Mouse (Mus musculus) urinary bladder, adult 2 months (tissue): ENCODE results near the gene Tmprss2. TPM values are rescaled to one million over a fixed set of nuclear protein-coding genes. Genes with fewer than 3 reads are reported as not detected.
A peak's percentile ranks its signal among the peaks of the same experiment; 100 is the strongest.

Experiments used
- DNase-seq: peaks from one replicate; pipeline ENCODE4 v3.0.0; 2022; ENCODE audit warnings: low spot score
- polyA plus RNA-seq: library from polyadenylated mRNA; depleted of rRNA; stranded (reverse); fragments of >200 nt; gene quantifications from 2 replicates; pipeline ENCODE4 v1.2.3, GENCODE M21; 2012; rRNA removed

The Tmprss2 gene
- polyA plus RNA-seq, result 453 and 604 TPM in 2 replicates

DNA sequence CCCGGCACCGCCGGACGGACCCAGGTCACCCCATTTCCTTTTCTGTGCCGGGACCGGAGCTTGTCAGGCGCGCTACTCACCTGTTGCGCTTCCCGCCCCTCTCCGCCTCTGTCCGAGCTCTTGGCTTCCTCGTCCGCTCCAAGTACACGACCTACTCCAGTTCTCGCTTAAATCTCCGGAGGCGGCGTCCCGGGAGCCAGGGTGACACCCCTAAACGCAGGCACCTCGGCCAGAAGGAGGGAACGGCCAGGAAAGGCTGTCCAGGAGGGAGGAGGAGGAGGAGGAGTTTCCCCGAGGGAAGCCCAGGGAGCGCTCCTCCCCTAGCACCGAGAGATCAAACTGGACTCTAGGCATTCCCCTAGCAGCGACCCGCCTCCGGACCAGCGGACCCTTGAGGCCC, at the start of gene Tmprss2:
TSS of gene Tmprss2 (minus strand) at position 257 of the 400 bp plus-strand sequence.
- peak; percentile 73 for DNase-seq

DNA sequence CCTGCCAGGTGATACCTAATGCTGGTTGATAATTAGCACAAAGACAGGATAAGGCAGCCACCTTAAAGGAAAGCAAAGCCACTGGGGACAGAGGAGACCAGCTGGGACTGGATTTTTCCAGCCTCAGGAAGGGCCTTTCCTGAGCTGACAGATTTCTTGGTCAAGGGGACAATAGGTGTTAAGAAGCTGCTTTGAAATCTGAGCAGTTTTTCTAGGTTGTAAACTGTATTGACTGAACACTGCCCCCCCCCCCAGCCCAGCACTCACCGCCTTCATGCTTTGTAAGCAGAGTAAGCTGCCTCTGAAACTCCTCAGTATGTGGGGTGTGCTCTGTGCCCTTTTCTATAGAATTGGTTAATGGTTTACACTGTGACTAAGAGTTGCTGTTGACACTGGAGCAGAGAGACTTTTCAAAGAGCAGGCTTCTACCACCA, 48.2 kb upstream of the Tmprss2 start:
- no peak for DNase-seq

DNA sequence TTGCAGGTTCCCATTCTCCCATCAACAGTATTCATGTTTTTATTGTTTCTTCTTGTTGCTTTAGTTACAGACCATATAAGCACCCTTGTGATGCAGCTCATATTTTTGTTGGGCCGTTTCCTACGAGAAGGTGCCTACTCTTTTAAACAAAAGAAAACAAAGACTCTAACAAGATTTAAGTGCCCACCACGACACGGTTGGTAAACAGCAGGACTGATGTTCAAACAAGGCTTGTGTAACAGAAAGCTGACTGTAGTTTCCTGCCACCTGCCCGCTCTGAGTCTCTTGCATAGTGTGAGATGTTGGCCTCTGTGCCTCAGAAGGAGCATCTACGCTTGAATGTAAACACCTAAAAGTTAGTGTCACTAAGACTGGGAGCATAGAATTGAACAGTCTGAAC, 47.5 kb upstream of the Tmprss2 start:
- no peak for DNase-seq

DNA sequence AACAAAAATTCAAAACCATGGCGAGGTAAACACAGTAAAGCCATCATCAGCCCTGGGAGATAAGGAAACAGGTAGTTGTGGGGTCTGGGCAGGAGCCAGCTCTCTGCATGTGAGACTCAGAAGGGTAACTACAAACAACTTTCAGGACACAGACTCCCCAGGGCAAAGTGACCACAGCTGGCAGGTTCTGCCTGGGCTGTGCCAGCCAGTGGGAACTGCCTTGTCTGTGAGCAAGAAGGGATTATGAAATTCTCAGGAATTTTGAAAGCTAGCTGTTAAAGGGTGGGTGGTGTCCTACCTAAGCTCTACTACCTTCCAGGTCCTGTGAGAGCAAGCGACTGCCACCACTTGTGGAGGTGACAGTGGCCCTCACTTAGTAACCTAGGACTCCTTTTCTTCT, 44.8 kb upstream of the Tmprss2 start:
- no peak for DNase-seq

DNA sequence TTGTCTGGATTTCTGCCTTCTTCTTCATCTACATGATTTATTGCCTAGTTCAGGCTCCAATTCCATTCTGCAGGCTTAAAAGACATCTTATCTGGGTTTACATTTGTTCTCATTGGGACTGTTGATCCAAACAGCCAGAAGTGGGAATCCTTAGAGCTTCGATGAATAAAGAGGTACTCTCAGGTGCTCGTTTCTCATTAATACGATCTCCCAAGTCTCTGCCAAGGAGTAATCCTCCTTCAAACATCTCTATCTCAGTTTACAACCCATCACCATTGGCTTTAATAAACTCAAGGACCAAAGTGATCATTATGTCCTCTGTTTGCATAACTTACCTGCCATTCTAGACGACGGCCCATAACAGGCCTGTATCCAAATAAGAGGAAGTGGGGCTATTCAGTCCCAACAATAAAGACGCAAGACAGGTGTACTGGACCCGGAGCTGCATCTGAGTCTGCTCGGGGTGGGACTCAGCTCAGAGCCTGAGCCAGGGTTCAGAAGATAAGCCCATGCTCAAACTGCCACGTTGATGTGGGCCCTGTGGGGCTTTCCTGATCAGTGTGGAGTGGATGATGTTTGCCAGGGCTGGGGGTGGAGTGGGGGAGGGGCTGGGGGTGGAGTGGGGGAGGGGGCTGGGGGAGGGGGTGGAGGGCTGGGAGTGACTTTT, 38.7 kb upstream of the Tmprss2 start:
- no peak for DNase-seq

DNA sequence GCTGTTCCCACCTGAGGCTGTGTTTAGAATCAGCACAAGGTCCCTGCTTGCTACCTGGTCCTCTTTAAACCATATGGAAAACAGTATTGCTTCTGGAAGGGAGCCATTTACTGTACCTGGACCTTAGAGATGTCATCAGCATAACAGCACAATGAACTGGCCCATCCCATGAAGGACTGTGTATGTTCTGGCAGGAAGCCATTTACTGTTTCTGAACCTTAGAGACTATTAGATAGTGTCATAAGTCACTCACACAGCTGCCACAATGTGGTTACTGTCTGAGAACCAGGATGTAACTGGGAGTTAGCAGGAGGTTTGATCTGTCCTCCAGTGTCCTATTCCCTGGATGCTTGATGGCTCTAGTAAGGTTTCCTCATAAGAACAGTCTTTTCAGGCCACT, 33.7 kb upstream of the Tmprss2 start:
- DNase-seq, result no peak

DNA sequence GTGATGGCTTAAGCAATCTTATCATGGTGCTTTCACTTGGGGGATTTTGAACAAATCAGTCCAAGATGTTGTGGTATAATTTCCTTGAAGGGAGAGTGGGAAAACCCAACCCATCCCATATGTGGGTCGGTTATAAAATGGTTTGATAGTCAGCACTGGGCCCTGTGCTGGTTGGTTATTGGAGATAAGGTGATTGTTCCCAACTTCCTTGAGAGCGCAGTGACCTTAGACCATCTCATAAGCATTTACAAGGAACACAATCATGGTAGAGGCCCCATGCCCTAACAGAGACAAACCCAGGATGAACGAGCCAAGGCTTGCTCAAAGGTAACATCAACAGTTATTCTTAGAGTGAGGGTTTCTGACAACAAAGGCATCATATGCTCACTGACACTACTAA, 28.6 kb upstream of the Tmprss2 start:
- DNase-seq, result no peak

DNA sequence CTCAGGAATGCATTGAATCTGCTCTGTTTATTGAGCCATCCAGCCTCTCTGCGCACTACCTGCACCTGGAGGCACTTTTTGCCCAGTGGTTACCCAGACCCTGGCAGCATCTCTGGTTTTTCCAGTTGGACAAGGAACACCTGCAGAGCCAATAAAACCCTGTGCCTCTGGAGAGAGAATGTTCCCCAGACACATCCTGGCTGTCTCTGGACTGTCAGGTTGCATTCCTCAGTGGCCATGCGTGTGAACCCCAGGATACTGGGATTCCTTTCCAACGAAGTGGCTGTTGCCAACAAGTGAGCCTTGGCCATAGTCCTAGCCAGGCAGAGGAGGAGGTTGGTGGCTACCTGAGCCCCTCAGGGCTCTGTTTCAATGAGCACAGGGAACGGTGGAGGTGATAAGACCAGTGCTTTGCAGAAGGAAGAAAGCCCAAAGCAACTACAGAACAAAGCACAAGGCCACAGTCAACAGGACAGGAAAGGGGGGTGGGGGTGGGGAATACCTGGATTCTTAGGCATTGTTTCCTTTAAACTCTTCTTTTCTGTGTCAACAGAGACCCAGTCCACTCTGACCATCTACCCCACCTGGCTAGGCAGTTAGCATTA, 22.0 kb upstream of the Tmprss2 start:
- peak; percentile 32 for DNase-seq

DNA sequence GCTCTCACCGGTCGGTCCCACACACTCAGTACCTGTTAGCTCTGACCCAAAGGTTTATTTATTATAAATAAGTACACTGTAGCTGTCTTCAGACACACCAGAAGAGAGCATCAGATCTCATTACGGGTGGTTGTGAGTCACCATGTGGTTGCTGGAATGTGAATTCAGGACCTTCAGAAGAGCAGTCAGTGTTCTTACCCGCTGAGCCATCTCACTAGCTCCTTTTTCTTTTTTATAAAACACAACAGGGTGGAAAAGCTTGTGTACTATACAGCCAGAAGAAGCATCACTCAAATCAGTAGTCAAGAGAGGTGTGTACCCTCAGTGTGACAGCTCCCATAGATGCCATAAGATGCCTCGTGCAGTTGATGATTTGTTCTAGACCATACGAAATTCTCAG, 12.2 kb upstream of the Tmprss2 start:
- no peak for DNase-seq

DNA sequence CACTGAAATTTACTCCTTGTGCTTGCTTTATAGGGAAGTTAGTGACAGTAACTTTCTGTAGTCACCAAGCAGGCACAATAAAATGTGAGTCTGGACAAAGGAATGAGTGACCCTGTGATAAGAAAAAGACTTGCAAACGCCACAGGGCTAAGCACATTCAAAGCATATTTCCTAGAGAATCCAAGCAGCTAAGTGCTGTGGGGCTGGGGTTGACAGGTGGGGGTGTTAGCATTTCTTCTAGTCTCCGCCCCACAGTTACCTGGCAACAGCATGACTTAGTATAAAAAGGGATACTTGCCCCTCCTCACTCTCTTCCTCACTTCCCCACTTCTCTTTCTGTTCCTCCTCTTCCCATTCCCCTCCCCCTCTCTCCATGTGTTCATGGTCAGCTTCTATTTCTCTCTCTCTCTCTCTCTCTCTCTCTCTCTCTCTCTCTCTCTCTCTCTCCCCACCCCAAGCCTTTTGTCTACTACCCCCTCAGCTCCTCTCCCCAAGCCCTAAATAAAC, 11.4 kb upstream of the Tmprss2 start:
- no peak for DNase-seq

DNA sequence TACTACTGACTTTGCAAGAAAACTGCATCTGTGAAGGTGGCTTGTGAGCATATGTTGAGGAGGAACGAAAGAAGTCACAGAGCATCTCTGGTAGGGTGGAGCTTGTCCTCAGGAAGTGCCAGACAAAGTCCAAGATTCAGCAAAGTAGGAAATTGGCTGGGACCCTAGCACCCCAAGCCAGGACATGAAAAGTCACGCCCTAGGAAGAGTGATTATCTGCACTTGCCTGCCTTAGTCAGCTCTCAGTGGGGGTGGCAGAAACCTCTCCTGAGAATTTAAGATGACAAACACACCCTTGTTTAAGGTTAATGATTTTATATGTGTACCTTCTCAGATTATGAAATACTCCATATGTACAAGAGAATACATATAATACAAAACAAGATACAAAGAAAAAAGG, 7.3 kb upstream of the Tmprss2 start:
- no peak for DNase-seq

DNA sequence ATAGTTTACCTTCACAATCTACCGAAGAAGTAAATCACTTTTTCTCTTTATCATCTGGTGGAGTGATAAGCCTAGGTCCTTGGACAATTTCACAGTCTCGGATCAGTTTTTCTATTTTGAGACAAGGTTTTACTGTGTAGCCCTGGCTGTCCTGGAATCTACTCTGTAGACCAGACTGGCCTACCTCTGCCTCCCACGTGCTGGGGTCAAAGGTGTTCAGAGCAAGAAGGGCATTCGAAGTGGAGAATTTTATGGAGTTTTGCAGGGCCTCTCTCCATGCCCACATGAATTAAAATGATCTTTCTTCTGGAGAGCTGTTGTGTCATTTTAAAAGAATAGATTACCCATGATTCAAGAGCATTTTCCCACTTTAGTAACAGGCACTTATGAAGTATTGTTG, 1.0 kb upstream of the Tmprss2 start:
- no peak for DNase-seq

DNA sequence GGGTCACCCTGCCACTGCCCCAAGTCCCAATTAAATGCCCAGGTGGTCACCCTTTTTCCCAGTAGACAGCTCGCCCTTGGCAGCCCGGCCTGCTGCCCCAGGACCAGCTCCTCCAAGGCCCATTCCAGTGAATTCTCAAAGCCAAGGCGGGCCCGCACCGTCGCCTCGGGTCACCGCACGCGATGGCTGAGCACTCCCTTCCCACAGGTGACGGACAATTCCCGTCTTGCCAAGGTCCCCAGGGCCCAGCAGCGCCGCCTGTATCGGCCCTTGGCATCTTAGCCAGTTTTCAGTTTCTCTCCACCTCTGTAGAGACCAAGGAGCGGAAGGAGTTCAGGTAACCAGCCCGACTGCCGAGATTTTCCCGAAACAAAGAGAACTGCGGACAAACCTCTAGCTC, 749 bp downstream of the Tmprss2 start:
- no peak for DNase-seq

DNA sequence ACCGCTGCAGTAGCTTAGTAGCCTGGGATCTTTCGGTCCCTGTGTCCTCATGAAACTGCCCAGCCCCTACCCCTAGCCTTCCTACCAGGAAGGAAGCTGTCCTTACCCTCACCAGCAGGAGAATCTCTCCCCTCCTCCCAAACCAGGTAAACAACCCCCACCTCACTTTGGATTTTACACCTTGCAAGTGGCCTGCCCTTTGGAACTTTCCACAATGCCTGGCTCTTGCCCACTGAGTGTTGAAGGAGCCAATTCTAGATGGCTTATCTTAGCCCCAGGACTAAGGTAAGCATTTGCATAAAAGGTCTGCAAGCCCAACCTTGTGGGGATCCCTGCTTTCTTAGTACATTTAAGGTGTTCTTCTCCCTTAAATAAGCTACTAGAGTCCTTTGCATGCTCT, 1.3 kb downstream of the Tmprss2 start:
- no peak for DNase-seq

DNA sequence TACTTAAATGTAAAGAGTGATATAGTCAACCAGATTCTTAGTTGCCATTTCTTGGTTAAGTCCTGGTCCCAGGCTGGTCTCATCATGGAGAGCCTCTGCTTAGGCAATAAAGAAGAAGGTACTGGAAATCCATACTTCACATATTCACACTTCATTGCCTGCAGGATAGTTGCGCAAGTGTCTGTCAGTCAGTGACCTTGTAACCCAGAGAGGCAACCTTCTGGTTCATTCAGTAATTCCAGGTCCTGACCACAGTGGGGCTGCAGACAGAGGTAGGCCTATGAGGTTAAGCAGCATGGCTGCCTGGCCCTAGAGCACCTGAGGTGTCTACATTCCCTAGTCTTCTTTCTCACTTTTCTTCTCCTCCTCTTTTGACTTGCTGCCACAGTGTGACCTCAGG, 3.0 kb downstream of the Tmprss2 start:
- no peak for DNase-seq

DNA sequence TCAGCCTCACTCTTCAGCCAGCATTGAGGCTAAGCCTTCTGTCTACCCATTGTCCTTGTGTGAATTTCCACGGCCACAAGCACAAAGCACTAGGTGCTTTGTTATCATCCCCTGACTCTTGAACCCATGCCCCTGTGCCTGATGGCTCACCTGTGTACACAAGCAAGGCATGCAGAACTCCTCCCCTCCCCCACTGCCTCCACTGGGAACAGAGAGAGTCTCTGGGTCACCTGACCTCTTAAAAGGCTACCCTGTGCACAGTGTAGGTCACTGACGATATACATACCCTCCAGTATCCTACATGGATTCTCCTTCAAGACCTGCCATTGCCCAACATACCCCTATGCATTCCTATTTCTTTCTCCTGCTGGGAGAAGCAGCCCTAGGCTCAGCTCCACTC, 4.2 kb downstream of the Tmprss2 start:
- DNase-seq, result no peak

DNA sequence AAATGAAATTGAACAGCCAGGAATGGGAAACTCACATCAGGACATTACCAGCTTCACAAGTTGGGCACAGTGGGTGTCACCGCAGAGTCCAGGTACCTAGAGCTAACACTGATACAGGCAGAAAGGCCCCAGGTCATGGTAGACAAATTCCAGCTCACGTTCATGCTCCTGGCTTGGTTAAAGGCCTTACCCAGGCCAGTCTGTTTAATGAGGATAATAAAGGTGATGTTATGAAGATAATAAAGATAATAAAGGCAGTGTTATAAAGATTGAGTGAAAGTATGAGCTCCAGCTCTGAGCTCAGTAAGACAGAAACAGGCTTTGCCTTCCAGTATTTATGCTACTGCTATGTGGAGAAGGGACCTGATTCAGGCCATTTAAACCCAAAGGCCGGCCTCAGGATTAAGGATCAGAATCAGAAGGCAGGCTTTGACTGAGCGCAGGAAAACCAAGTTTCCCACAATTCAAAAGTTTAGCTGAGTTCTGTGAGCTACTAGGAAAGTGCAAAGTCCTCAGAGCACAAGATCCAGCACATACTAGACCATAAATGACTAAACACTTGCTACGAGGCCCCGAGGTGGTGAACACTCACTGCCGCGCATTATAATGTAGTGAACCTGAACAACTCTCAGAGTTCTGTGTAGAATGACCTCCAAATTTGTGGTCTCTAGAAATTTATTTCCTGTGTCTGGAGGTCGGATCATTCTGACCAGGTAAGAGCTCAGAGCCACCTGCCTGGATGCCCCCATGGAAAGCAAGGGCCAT, 4.9 kb downstream of the Tmprss2 start:
- no peak for DNase-seq

DNA sequence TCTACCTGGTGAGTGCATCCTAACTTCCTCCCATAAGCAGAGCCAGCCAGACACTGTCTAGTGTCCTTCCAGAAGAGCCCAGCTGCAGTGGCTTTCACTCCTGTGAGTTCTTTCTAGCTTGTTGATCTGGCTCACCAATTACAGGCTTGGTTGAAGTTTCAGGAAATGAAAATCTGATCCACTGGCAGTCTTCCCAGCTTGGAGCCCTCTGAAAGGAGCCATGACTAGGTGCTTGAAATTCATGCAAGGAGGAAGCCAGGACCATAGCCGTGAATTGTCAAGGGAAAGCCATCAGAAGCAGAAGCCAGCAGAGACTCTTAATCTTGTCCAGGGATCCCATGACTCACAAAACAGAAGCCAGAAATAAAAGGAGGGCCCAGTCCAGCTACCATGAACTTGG, 8.7 kb downstream of the Tmprss2 start:
- no peak for DNase-seq

DNA sequence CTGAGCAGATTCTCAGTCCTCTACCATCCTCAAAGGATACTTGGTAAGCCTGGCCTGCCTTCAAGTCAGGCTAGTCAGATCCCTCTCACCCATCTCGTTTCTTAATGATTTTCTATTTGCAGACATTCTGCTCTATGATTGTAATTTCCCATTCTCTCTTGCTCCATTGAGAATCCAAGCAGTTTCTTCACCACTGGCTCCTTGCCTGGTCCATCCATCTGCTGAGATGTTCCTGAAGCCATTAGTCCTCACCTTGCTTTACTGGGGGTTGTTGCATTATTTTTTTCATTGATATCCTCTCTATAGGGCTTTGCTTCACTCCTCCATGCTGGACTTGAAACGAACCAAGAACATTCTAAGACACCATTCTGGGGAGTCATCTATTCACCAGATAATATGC, 10.4 kb downstream of the Tmprss2 start:
- no peak for DNase-seq

DNA sequence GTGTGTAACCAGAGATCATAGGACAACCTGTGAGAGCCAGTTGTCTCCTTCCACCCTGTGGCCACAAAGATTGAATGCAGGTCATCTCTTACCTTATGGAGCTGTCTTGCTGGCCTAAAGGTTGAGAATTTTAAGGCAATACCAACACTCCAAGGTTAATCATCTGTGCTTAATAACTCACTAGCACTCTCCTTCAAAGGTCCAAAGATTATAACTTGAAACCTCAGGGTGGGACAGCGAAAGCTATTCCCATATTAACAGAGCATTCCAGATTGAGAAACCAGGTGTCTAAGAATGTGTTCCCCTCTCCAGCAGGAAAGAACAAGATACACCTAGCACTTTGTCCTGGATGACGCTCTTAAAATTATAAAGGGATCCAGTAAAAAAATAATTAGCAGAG, 12.9 kb downstream of the Tmprss2 start:
- DNase-seq, result no peak

DNA sequence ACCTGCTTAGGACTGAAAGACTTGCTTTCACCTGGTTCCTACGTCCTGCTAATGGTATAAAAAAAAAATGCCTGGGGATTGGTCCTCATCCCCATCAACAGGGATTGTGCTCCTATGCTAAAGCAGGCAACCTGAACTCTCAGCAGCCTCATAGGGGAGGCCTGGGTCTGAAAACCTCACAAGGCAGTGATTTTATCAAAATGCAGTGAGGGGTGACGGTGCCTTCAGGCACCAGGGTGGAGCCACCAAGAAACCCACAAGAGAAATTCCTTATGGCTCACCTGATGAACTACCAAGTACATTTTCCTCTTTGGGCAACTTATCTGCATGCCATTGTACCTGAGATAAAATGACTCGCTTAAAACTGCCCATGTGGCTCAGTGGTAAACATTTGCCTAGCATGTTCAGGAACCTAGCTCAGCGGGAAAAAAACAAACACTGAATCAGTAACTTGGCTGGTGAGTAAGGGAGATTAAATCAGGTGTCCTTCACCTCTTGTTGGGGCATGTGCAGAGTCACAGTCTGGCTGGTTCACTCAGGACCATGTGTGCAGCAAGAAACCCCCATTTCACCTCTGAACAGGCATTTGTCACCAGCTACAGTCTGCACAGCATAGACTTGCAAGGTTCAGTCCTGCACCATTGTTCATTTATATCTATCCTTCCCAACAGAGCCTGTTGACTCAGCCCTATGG, 17.0 kb downstream of the Tmprss2 start:
- DNase-seq, result no peak

DNA sequence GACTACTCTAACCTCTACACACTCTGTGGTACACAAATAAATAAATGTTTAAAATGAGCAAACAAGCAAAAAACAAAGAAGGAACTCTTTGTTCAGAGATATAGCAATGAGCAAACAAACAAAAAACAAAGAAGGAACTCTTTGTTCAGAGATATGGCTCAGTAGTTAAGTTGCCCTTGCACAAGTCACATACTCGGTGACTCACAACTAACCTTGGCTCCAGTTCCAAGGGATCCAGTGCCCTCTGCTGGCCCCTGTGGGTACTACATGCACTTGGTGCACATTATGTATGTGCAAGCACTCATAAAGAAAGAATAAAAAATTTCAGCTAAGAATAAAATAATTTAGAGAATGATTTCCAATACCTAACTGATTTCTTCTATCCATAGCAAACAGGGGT, 17.9 kb downstream of the Tmprss2 start:
- DNase-seq, result peak; percentile 77
